Mouse (Mus musculus): ENCODE measurements at regions not wholly inside any gene's neighbourhood (a gene's known extent, or its start where the extent isn't known, plus 50 kb on each side); places are given as distances from the start of the nearest gene placed in this dataset.
A peak's percentile ranks its signal among the peaks of the same experiment; 100 is the strongest.

DNA sequence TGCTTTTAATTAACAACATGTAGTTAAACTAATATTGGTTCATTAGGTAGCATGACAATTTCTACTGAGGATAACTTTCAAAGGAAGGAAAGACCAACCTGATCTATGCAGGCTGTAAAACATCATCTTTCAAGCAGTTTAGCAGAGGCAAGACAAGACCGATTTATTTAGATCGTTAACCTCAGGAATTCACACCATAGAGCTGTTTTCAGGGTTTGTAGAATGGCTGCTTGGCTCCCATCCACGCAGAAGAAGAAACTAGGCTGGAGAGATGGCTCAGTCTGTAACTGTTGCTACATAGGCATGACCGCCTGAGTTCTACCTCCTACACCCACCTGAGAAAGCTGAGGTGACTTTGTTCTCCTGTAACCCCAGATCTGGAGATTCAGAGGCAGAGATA lies 353.6 kb downstream of the Nucb2 start:
- no peak for DNase-seq (ENCODE audit: low spot score)

DNA sequence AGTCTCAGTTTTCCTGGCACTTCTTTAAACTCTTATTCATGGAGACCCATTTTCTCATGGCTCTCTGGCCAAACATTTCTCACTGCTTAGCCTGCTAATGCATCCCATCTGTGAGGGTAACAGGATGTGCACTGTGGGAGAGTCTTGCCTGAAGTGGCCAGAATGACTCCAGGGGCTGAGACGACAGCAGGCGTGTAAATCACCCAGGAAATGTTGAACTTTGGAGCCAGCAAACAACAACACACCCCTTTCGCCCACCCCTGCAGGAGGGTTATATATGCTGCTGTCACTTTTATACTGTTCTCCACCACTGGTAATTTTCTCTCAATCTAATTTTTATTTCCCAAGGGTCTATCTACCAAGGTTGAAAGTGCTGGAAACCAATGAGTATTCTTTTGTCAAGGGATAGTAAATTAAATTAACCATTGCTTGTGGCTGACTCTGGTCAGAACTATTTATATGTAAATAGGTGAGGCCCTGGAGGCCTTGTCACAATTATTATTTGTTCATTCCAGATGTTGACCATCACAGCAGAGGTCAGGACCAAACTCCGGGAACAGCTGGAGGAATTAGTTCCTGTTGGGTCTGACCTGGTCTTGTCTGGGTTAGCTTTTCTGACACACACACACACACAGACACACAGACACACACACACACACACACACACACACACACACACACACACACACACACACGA lies 378.2 kb downstream of the Nucb2 start:
- no peak for DNase-seq (ENCODE audit: low spot score)

DNA sequence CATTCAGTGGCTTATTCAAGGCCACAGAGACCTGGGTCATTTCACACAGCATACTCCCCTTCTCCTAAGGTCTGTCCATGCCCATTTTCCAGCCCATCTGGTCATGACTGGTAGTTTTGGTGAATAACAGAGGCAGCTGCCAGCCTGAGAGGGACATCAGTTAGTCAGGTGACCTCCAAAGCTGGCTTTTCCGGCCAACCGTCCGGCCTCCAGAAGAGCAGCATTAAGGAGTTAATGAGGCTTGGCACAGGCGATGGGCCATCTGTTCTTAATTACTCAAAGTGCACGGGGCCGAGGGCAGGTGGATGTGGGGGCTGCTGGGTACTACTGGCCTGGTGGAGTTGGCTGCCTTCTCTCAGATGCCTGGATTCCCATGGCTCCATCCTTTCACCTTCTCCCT lies 389.7 kb downstream of the Nucb2 start:
- no peak for DNase-seq (ENCODE audit: low spot score)

DNA sequence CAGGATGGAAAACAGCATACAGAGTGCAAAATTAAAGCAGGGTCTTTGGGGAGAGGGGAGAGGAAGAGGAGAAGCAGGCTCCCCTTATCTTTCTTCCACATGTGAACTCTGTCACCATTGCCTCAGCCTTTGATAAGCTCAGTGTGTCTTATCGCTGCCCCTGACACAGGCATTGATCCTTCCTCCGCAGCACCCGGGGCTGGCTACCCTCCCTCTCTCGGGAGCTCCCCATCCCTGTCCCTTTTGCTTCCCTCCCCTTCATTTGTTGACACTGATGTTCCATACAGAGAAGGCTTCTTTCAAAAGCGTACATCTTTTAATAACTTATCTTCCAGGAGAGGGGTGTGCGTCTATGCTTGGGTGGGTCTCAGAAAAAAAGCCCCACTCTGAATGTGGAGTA lies 411.6 kb downstream of the Nucb2 start:
- no peak for DNase-seq (ENCODE audit: low spot score)

DNA sequence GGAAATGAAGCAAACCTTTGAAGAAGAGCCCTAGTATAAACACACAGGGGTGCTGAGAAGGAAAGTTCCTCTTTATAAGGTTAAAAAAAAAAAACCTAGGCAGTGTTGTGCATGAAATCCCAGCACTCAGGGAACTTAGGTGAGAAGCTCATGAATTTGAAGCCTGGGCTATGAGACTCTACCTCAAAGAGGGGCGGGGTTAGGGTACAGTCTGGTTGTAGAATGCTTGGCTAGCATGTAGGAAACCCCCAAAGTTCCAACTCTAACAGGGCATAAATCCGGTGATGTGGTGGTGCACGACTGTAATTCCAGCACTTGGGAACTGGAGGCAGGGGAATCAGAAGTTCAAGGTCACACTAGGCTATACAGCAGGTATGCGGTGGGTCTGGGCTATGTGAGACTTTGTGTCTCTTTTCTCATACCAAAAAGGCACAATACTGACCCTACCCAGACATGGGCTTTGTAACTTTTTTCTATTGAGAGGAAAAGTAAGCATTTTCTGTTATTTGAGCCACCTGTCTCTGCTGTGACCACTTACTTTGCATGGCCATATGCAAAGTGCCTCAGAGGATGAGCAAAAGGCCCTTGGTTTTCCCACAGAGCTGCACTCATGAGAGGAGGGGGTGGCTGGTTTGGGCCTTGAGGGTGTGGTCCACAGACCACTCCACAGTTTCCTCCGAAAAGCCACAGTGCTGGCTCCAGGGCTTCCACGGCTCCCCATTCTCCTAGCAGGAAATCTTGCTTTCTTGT lies 413.9 kb downstream of the Nucb2 start:
- no peak for DNase-seq (ENCODE audit: low spot score)

DNA sequence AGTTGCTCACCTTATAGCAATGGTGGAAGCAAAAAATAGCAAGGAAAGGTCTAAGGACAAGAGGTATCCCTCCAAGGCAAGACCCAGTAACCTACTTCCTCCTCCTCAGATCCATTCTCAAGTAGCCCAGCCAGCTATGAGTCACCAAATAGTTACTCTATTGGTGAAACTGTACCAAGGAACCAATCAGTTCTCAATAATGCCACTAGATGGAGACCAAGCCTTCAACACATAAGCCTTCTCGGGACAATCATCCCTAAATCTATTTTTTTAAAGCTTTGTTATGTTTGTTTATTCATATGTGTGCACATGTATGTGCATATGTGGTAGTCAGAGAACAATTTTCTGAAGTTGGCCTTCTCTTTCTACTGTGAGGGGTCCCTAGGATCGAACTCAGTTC lies 434.3 kb upstream of the Xylt1 start:
- no peak for DNase-seq (ENCODE audit: low spot score)

DNA sequence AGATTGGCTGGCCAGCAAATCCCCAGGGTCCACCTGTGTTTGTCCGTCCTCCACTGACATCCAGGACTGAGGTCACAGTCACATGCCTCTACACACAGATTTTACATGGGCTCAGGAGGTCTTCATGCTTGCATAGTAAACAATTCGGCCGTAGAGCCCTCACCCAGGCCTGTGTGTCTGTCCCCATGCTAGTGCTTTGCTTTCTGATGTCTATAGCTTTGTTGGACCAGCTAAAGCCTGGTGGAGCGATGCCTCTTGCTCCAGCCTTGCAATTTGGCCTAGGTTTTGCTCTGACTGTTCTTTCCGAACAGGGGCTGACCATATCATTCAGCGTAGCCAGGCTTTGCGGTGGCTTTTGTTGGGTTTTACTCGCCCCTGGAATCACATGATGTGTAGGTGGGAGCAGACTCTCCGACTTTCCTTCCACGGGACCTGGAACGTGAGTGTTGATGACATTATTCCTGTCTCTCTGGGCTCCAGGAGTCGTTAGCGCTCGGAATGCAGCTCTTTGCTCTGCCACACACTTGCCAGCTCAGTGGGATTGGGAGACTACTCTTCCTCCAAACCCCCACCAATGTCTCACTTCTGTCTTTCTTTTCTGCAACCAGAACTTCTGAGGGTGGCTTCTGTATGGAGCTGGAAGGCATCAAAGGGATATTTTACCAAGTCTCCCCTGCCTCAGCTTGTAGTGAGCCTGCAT lies 421.4 kb upstream of the Xylt1 start:
- no peak for DNase-seq (ENCODE audit: low spot score)

DNA sequence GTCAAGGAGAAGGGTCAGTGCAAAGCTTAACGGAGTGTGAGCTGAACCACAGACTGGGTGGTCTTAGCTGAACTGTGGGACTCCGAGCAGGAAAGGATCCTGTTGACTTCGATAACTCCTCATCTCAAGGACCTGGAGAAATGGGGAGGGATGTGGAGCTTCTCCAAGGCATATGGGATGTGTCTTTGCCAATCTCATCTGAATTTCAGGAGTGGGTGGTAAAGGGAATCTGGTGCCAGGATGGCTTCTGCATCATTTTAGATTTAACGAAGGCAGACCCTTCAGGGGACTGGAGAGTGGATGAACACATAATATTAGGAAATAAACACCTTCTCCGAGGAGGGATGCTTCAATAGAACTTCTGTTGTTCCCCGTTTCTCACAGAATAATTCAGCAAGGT lies 416.9 kb upstream of the Xylt1 start:
- no peak for DNase-seq (ENCODE audit: low spot score)

DNA sequence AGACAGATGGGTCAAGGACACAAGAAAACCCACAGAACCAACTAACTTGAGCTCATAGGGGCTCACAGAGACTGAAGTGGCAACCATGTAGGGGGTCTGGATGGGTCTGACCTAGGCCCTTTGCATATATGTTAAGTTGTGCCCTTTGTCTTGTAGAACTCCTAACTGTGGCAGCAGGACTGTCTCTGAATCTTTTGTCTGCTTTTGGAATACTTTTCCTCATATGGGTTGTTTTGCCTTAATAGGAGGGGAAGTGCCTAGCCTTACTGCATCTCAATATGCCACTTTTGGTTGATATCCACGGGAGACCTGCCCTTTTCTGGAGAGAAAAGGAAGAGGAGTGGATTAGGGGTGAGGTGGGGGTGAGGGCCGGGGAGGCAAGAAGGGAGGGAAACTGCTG lies 389.4 kb upstream of the Xylt1 start:
- DNase-seq (ENCODE audit: low spot score): no peak

DNA sequence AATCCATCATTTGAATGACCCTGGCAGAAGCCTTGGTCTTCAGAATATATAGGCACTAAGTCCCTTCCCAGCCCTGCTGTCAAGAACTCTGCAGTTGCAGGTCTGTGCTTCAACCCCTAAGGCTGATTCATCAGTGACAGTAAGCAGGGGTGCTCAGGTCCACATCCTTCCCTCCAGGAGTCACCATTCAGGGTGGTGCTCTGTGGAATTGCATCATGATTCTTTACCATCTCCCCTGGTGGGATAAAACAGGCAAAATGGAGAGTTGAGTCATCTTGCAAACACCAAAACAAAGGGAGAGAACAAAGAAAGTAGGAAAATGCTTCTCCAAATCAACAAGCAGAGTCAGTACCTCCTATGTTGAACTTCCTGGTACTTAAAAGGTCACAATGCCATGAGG lies 388.6 kb upstream of the Xylt1 start:
- no peak for DNase-seq (ENCODE audit: low spot score)

DNA sequence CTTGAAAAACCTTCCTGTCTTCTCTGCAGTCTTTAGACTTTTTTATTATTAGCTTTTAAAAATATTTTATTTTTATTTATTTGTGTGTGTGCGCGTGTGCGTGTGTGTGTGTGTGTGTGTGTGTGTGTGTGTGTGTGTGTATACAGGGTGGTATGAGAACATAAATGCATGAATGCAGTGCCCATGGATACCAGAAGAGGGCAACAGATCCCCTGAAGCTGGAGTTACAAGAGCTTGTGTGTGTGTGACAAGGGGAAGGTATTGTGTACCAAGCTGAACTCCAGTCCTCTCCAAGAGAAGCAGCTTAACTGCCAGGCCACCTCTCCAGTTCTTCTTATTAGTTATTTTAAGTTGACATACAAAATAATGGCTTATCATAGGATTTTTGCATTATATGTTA lies 385.0 kb upstream of the Xylt1 start:
- DNase-seq (ENCODE audit: low spot score): no peak

DNA sequence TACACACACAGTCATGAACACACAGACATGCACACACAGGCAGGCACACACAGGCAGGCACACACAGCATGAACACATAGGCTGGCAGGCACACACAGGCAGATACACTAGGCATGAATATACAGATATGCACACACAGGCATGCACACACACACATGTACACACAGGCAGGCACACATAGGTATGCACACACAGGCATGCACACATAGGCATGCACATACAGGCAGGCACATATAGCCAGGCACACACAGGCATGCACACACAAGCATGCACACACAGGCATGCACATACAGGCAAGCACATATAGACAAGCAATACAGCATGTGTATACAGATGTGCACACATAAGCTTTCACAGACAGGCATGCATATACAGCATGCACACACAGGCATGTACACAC lies 377.6 kb upstream of the Xylt1 start:
- no peak for DNase-seq (ENCODE audit: low spot score)

DNA sequence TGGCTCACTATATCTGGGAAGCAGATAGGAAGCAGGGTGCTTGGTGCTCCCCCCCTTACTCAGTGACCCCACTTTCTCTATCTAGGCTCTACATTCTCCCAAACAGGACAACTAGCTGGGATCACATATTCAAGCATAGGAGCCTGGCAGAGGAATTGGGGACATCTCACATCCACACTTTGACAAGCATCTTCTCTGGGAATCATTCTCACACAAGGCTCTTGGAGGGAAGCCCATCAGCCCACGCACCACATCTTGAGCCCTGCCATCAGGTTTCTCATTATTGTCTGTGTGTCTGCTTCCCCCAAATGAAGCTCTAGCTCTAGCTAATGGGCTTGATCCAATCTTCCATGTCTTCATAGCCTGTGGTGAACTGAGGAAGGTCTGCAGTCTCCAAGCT lies 362.4 kb upstream of the Xylt1 start:
- no peak for DNase-seq (ENCODE audit: low spot score)

DNA sequence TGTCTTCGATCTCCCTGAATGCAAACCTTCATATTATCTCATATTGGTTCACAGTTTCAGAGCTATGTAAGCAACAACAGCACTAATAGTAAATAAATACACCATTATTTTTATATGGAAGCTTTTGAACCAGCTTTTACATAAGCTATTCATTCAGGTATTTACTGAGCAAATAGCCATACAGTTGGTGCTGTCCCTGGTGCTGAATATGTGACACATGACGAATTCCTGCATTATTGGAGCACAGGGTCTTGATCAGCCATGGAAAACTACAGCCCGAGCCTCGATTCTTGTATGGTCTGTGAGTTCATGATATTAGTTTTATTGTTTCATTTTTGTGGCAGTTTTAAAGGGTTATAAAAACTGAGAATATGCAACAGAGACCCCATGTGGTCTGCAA lies 359.1 kb upstream of the Xylt1 start:
- peak; percentile 64 for DNase-seq (ENCODE audit: low spot score)

DNA sequence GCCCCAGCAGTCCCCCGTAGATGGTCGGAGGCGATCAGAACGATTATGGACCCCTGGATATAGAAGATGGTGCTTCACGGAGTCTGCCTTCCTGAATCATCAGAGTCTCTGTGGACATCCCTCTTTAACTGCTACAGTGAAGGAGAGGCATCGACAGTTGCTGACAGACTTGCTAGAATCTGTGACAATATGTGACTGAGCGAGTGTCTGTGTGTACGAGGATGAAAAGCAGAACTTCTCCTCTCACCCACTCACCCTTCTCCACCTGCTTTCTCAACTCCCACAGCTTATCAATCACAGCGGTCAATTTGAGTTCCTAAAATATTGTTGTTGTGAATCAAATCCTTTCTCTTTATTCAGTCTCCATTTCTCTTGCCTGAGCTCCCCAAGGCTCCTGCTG lies 335.9 kb upstream of the Xylt1 start:
- no peak for DNase-seq (ENCODE audit: low spot score)

DNA sequence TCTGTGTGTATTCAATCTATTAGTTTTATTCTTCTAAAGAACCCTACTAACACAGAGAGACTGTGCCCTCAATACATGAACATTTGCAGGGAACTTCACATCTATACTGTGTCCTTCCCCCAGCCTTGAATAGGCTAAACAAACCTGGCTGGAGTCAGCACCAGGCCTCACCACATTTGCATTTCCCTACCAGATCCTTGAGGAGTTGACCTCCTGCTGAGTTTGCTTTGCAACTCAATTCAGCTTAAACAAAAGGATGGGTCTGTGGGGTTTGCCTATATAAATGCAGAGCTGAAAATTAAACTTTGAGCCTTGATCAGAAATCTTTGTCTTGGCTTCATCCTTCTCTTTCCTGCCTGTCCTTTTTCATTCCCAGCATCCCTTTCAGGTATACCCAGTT lies 331.5 kb upstream of the Xylt1 start:
- DNase-seq (ENCODE audit: low spot score): no peak

DNA sequence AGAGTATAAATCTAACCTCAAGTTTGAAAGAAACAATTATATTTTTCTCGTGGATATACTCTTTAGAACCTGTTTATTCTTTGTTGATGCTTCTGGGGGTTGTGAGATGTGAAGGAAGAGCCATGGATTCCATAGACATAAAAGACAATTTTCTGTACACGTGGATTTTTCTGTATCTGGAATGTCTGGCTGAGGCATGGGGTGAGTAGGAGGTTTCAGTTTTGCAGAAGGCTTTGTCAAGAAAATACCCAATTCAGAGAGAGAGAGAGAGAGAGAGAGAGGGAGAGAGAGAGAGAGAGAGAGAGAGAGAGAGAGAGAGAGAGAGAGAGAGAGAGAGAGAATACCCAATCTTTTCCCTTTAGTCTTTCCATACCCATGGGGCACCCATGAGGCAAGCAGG lies 315.0 kb upstream of the Xylt1 start:
- DNase-seq (ENCODE audit: low spot score): no peak

DNA sequence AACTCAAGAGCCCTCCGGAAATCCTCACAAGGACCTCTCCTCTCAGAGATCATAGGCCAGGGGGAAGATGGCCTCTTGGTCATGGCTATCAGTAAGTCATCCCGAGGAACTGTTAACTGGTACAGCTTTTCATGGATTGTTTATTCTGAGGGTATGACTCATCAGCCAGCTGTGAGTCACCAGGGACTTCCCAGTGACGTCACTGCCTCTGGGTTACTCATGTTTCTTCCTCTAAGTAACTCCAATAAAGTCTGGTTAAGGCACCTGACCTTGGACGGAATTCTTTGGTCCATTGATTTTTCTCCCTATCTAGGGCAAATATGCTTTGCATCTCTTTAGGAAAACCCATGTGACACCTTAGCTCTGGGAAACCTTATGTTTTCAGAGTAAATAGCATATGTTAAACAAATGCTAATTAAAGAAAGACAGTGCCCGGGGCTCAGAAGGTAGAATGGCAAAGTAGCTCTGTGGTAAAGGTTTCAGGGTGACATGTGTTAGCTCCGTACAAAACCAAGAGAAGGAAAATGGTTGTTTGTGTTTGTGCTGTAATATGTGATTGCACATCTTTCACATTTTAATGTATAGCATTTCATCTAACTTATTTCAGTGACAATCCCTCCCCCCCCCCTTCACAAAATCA lies 289.7 kb upstream of the Xylt1 start:
- no peak for DNase-seq (ENCODE audit: low spot score)

DNA sequence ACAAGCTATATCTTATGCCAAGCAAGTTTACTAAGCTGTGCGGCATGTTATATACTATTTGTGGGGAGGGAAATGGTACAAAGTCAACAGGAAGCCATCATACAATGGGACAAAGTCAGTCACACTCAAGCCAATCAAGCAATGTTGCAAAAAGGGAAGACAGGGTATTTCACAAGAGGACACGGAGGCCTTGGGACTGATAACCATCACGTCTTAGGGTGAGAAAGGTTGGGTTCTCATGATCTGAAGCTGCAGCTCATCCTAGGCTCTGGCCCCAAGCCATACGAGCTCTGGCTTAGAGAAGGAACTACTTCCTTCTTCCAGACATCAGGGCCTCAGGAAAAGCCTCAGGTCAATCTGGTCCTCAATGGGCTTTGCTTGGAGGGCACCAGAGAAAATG lies 287.9 kb upstream of the Xylt1 start:
- no peak for DNase-seq (ENCODE audit: low spot score)

DNA sequence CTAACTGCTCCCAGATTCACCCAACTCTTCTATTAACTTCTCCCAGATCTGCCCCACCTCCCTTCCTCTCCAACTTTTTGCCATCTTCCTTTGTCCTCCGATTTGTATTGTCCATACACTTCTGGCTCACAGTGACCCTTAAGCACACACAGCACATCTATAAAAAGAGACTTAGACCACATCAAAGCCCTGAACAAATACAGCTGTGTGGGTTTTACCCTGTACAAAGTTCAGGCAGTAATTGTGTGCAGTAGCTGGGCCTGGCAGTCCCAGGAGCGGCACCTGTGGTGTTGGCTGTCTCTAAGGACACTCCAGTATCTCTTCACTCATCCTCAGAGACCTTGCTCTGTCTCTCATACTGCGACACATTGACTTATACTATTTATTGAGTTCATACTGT lies 283.2 kb upstream of the Xylt1 start:
- no peak for DNase-seq (ENCODE audit: low spot score)

DNA sequence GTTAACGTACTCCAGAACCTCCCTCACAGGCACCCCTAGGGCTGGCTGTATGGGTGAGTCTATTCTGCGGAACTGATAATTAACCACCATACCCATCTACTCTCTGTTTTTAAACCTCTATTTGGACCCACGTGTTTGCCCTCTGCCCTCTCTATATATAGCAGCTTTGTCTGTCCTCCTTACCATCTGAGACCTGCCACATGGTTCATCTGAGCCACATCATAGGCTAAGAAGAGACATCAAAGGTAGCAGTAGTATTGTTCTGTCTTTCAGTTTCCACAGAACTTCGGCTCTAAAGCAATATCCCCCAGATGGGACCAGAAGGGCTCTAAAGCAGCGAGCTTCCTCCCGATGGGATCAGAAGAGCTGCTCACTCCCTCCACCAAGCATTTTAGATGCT lies 281.7 kb upstream of the Xylt1 start:
- DNase-seq (ENCODE audit: low spot score): no peak

DNA sequence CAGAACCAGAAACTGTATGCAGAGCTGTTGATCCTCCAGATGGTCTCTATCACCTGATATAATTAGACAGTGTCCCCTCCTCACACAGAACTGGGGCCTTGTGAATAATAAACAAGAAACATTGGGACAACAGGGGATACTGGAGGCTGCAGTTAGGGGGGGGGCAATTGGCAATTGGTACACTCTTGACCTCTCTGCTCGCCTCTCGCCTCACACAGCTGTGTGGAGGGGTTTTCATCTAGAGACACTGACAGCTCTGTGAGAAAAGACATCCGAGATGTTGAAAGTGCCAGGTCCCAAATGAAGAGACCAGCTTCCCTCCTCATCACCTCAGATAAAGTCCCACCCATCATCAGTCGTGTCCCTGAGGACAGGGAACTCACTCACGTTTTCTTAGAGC lies 277.7 kb upstream of the Xylt1 start:
- no peak for DNase-seq (ENCODE audit: low spot score)

DNA sequence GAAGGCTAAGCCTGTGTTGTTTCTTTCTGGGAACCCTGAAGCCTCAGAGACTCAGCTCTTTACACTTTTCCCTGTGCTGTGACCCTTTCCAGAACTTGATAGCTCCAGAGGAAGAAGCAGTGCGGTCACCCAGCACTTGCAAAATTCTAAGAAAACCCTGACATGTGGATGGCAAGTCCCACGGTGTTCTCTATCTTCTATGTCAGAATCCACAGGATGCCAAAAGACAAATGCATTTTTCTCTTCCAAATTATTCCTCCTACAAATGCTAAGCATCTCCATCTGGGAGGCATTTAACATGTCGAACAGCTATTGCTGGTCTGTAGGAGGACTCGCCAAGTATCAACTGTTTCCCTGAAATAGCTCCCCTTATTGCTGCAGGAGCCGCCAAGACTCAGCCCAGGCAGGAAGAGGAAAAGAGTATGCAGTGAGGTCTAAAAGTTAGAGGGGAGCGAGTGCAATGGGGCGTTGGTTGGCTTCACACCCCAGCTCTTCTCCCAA lies 274.0 kb upstream of the Xylt1 start:
- DNase-seq (ENCODE audit: low spot score): no peak
